Mouse (Mus musculus) thymus, adult 2 months (tissue): ENCODE results near the gene Rab3gap2. TPM values are rescaled to one million over a fixed set of nuclear protein-coding genes. Genes with fewer than 3 reads are reported as not detected.

ENCODE experiments used
- DNase-seq: peaks from one replicate; pipeline ENCODE4 v3.0.0; 2021
- H3K27ac ChIP-seq: fragments of 200-500 bp; 2 replicates; pipeline ENCODE4 v1.5.1; 2012; ENCODE audit warnings: low read length, control low read depth; ENCODE audit not compliant: control insufficient read depth, insufficient read depth
- H3K27me3 ChIP-seq: fragments of 200-500 bp; 2 replicates; pipeline ENCODE4 v1.6.1; 2012; ENCODE audit warnings: mild to moderate bottlenecking, low read length, moderate library complexity, mixed read lengths; ENCODE audit not compliant: control insufficient read depth, insufficient read depth
- H3K36me3 ChIP-seq: fragments of 200-500 bp; 2 replicates; pipeline ENCODE4 v1.6.1; 2012; ENCODE audit warnings: mild to moderate bottlenecking, low read length, moderate library complexity; ENCODE audit not compliant: control insufficient read depth, insufficient read depth
- H3K4me1 ChIP-seq: fragments of 200-500 bp; replicated peaks from 2 replicates; pipeline ENCODE4 v1.6.1; 2012; ENCODE audit warnings: low read length; ENCODE audit not compliant: control insufficient read depth, insufficient read depth
- H3K4me3 ChIP-seq: fragments of 200-500 bp; 2 replicates; pipeline ENCODE4 v1.5.1; 2012; ENCODE audit warnings: mild to moderate bottlenecking, low read length, control low read depth, moderate library complexity; ENCODE audit not compliant: control insufficient read depth, insufficient read depth
- CTCF ChIP-seq: fragments of 200-500 bp; IDR thresholded peaks from 2 replicates; pipeline ENCODE4 v1.5.1; 2012; ENCODE audit warnings: mild to moderate bottlenecking, control low read depth, low read length, moderate library complexity, borderline replicate concordance; ENCODE audit not compliant: control insufficient read depth, poor library complexity, insufficient read depth; ENCODE audit errors: extremely low read depth
- POLR2A ChIP-seq: fragments of 200-500 bp; IDR thresholded peaks from 2 replicates; pipeline ENCODE4 v1.6.1; 2012; ENCODE audit warnings: mild to moderate bottlenecking, low read length, control low read depth, moderate library complexity; ENCODE audit not compliant: control insufficient read depth, poor library complexity, insufficient read depth; ENCODE audit errors: extremely low read depth
- WGBS: fragments of 180-500 bp; shearing (Covaris S2); methylation state at CpG from one replicate; pipeline ENCODE4 v1.1.7; 2018; 5-methylcytosine and 5-hydroxymethylcytosine counted together
- polyA plus RNA-seq: library from polyadenylated mRNA; depleted of rRNA; stranded (reverse); fragments of >200 nt; gene quantifications from 2 replicates; pipeline ENCODE4 v1.2.3, GENCODE M21; 2012

Gene Rab3gap2
- polyA plus RNA-seq, 1 experiment: 27.5 TPM

DNA sequence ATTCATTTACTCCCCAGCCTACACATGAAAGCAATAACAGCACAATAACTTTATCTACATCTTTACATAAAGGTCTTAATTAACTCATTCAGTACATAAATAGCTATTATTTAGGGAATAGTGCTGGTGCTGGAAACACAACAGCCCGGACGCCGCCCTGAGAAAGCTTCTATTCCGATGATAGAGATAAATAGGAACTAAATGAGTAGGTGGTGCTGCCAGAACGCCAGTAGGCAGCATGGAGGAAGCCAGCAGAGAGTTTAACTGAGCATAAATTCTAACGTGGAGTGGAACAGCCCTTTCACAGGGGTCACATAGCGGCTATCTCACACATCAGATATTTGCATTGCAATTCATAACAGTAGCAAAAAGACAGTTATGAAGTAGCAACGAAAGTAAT lies 39.1 kb downstream of the Rab3gap2 start:
- no peak for TF ChIP-seq POLR2A
- Histone ChIP-seq H3K27me3 (no peaks in the 10 kb centered on the region), H3K4me3 (no peak overlapping the region), H3K4me1 (no peaks in the 10 kb centered on the region), H3K27ac (no peak overlapping the region), H3K36me3 (peaks cover 53% of the 10 kb centered on the region)
- DNase-seq: no peak
- 96% methylated on average over 8 of the region's 8 CpGs for WGBS

DNA sequence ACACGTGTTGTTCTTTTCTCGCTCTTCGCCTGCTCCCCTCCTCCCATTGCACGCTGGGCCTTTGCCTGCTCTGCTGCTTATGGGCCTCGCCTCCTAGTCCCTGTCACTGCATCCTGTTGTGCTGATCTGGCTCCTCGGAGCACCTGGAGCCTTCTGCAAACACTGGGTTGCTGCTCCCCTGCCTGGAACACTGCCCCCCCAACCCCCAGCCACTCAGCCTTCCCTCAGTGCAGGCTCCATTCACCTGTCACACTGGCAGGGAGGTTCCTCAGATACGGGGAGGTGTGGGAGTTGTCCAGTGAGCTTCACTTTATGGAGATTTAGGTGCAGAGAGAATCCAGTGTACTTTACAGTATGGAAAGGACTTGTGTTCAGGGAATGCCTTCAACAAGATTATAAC lies 41.5 kb downstream of the Rab3gap2 start:
- Histone ChIP-seq H3K27ac (no peak overlapping the region), H3K27me3 (no peaks in the 10 kb centered on the region), H3K4me1 (no peaks in the 10 kb centered on the region), H3K36me3 (peaks cover 55% of the 10 kb centered on the region), H3K4me3 (no peak overlapping the region)
- DNase-seq: no peak
- WGBS: 88% methylated on average over 7 of the region's 7 CpGs
- TF ChIP-seq POLR2A (no peak), CTCF (no peak)

DNA sequence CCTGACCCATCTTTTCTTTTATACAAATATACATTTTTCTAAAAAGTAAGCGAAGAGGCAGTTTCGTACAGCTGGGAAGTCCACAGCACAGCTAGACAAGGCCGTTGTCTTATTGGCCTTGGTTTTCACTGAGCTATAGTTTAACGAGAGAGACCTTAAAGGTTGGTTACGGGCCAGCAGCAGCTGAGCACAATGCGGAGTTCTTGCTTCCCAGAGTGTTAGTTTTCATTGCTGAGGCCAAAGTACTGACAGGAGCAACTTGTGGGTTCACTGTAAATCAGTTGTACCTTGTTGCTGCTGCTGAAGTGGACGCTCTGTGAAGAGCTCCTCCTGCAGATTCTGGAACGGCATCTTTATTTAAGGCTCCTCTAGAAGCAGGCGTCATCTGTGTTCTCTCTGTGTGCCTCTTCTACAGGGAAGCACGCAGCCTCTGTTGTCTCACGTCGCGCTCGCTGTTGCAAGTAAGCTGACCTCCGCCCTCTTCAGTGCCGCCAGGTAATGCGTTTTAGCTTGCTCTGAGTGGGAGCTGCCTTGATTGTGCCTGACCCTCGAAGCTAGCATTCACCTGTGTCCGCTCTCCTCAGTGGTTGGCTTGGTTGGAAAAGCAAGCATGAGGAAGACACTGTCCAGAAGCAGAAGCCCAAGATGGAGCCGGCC lies 43.6 kb downstream of the Rab3gap2 start:
- TF ChIP-seq CTCF (no peak), POLR2A (no peak)
- Histone ChIP-seq H3K4me3 (no peak overlapping the region), H3K27ac (no peak overlapping the region), H3K36me3 (peaks cover 52% of the 10 kb centered on the region), H3K27me3 (no peaks in the 10 kb centered on the region), H3K4me1 (no peaks in the 10 kb centered on the region)
- no peak for DNase-seq
- 96% methylated on average over 20 of the region's 20 CpGs for WGBS

- TF ChIP-seq POLR2A (no peak), CTCF (no peak)
- Histone ChIP-seq H3K36me3 (peaks cover 47% of the 10 kb centered on the region), H3K4me1 (no peaks in the 10 kb centered on the region), H3K27ac (no peak overlapping the region), H3K27me3 (no peaks in the 10 kb centered on the region), H3K4me3 (no peak overlapping the region)
- WGBS: 95% methylated on average over 8 of the region's 8 CpGs
- no peak for DNase-seq
These were observed 44.8 kb downstream of the Rab3gap2 start for GRCm38 (mm10) chr1:185248728-185249127.

DNA sequence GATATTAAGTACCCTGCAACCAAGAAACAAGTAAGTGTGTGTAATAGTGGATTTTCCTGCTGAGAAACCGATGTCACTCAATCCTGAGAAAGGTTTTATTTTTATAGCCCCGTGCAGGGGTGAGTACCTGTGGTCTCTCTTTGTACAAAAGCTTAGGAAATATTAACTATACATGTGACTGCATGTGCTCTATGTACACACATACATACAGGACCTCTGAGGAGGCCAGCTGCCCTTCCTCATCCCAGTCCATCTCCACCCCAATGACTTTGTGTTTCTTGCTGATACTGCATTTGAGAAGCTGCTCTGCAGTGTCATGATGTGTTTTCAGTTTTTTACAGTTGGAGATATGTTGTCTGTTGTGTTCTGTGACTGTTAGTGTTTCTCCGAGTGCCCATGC lies 48.4 kb downstream of the Rab3gap2 start:
- Histone ChIP-seq H3K27ac (no peak overlapping the region), H3K36me3 (peaks cover 56% of the 10 kb centered on the region), H3K4me1 (no peaks in the 10 kb centered on the region), H3K27me3 (no peaks in the 10 kb centered on the region), H3K4me3 (no peak overlapping the region)
- WGBS: 96% methylated on average over 3 of the region's 3 CpGs
- no peak for DNase-seq
- no peak for TF ChIP-seq CTCF
- TF ChIP-seq POLR2A: no peak

GRCm38 (mm10) chr1:185253140-185253892 lies 49.4 kb downstream of the Rab3gap2 start:
- H3K4me1 ChIP-seq: no peaks in the 10 kb centered on the region
- DNase-seq: no peak
- WGBS: 92% methylated on average over 12 of the region's 12 CpGs
- H3K27ac ChIP-seq: no peak overlapping the region
- H3K27me3 ChIP-seq: no peaks in the 10 kb centered on the region
- TF ChIP-seq CTCF (no peak), POLR2A (no peak)
- H3K36me3 ChIP-seq: peaks cover 50% of the 10 kb centered on the region
- H3K4me3 ChIP-seq: no peak overlapping the region
